Mouse (Mus musculus): ENCODE measurements around the gene Aicda.

DNA sequence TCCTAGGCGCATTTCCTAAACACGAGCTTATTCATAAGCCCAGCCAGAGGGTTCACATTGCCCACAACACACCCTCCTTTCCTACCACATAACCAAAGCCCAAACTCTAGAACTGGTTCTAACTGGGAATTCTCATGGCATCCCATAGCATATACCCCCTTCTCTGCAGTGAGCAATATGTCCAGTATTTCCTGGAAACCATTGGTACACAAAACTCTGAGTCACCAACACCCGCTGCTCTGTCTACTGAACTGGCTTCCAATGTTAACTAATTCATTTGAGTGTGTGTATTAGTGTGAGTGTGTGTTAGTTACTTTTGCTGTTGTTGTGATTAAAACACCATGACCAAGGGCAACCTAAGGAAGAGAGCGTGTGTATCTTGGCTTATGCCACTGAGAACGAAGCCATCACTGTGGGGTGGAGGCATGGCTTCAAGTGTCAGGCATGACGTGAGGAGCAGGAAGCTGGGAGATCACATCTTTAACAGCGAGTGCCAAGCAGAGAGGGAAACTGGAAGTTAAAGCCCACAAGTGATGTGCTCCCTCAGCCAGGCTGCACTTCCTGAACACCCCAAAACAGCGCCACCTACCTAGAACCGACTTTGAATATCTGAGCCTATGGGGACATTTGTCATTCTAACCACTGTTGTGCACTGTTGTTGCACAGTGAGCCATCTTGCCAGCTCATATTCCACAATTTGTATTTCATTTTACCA lies 11.6 kb downstream of the Aicda start:
- no peak for TF ChIP-seq CTCF (IDR thresholded peaks at IDR 0.05; ENCODE audit: insufficient read depth, low read length)
- no peak for TF ChIP-seq POLR2A (IDR thresholded peaks at IDR 0.05; ENCODE audit: borderline replicate concordance, extremely low read depth, low read depth, low read length)

Data from lung, adult 2 months (tissue).